In genomic region chr12:70196341-70196740, GRCm38 (mm10) we compare ENCODE assay signal across 10 mouse cellular contexts. TPM values are rescaled to one million over a fixed set of nuclear protein-coding genes. Genes with fewer than 3 reads are reported as not detected.
"Had no signal": no experiment of that assay in that cellular context is flagged by ENCODE, and none has a peak within 500 bp of the region (broad histone marks: within the 10 kb centered on the region; RNA-seq: fewer than 3 reads in every experiment).

No protein-coding gene starts in this region.

- DNase-seq: kidney, postnatal 36 days; layer of hippocampus, adult 9-11 months; lung, adult 2 months; lung, postnatal 36 days; midbrain, embryonic 14.5 days; right cerebral cortex, adult 18-20 months; right cerebral cortex, postnatal 25 days; thymus, postnatal 36 days had no signal

RNA-seq across cellular contexts. Expression of gene Abhd12b, which starts 42.4 kb away (rescaled TPM):
- total RNA-seq: layer of hippocampus, adult 18-20 months; megakaryocyte progenitor cell, adult 5-6 weeks had no signal
